Mouse (Mus musculus) megakaryocyte, embryonic 14.5 days (primary cell): Measurements from ENCODE around the gene Zzz3.

Source experiments
- FLI1 ChIP-seq: IDR thresholded peaks from 2 replicates; pipeline ENCODE4 v1.6.1; 2012; ENCODE audit warnings: low read length, inconsistent platforms, mixed read lengths
- GATA1 ChIP-seq: IDR thresholded peaks from 3 replicates; pipeline ENCODE4 v1.6.1; 2012; ENCODE audit warnings: mixed read lengths, low read length, inconsistent platforms, borderline replicate concordance

DNA sequence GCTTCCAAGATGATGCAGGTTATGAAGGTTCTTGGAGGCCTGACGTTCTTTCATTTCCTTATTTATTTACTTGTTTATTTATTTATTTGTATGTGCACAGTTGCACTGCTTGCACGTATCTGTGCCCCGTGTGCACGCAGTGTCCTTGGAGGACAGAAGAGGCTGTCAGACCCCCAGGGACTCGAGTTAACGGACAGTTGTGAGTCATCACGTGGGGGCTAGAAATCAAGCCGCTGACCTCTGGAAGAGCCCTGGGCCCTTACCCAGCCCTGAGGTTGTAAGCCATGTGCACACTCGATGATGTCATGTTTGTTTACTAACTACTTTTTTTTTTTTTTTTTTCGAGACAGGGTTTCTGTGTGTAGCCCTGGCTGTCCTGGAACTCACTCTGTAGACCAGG, 75.1 kb downstream of the Zzz3 start:
- TF ChIP-seq FLI1 = no peak
- no peak for TF ChIP-seq GATA1
